Mouse (Mus musculus) hematopoietic stem cell, adult 5-6 weeks (primary cell): ENCODE data around the gene Abt1. TPM values are rescaled to one million over a fixed set of nuclear protein-coding genes. Genes with fewer than 3 reads are reported as not detected.

Source experiments
- ATAC-seq, 2 experiments: fragments of 125-278 bp in 1 of 2; replicated peaks in 1 of 2; 2 replicates each; pipeline ENCODE4 v1.8.0; 2016 to 2017; ENCODE audit warnings: inconsistent platforms in 2 of 2, mild to moderate bottlenecking in 2 of 2, moderate number of reproducible peaks in 2 of 2, low read depth in 1 of 2, moderate TSS enrichment in 1 of 2; ENCODE audit not compliant: low FRiP score in 2 of 2, poor library complexity in 2 of 2, severe bottlenecking in 2 of 2, insufficient read depth in 1 of 2, low TSS enrichment in 1 of 2
- total RNA-seq: library from RNA; stranded (forward); fragments of 172-1452, 232-1000 nt; gene quantifications from 2 replicates; pipeline ENCODE4 v1.2.3, GENCODE M21; 2017

The Abt1 gene
- total RNA-seq, 1 experiment from 2014 or later = 12.5 TPM

GRCm38 (mm10) chr13:23445561-23446320 is 22.1 kb upstream of the Abt1 start:
- peak; percentile 77 to 83 for ATAC-seq

DNA sequence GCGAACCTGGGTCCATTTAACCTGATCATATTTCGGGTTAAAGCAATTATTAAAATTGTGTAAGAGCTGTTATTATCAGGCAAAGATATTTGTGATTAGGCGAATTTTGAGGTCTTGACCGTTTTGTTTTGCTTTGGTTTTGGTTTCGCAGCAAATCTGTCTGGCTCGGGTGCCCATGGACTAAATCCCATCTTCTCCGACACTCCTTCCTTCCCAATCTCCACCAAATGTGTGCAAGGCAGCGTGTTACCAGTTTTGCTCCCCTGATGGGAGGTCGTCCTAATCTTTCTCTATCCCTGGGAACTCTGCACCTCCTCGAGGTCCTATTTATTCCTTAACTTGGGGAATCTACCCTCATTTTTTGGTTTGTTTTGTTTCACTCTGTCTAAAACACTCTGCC is 21.5 kb upstream of the Abt1 start:
- ATAC-seq = no peak

- ATAC-seq = no peak
Observed at GRCm38 (mm10) chr13:23444451-23444850, 20.8 kb upstream of the Abt1 start.

DNA sequence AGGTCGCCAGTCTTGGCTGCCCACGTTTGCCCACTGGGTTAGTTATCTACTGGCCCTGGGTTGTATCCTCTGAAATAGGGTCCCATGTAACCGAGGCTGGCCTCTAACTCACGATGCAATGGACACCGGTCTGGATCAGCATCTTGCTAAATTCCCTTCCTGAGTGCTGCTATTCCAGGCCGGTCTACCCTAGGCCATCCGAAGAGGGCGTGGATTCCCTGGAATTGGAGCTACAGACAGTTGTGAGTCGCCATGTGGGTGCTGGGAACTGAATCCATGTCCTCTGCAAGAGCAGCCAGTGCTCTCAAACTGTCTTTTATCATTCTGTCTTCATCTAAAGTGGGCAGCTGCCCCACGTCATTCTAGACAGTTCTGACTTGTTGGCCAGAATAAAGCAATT is 16.2 kb upstream of the Abt1 start:
- ATAC-seq = no peak

GRCm38 (mm10) chr13:23438521-23438920 is 14.9 kb upstream of the Abt1 start:
- ATAC-seq = no peak

GRCm38 (mm10) chr13:23437908-23438307 is 14.2 kb upstream of the Abt1 start:
- peak; percentile 24 to 40; a peak in 3 of 4 replicates for ATAC-seq

DNA sequence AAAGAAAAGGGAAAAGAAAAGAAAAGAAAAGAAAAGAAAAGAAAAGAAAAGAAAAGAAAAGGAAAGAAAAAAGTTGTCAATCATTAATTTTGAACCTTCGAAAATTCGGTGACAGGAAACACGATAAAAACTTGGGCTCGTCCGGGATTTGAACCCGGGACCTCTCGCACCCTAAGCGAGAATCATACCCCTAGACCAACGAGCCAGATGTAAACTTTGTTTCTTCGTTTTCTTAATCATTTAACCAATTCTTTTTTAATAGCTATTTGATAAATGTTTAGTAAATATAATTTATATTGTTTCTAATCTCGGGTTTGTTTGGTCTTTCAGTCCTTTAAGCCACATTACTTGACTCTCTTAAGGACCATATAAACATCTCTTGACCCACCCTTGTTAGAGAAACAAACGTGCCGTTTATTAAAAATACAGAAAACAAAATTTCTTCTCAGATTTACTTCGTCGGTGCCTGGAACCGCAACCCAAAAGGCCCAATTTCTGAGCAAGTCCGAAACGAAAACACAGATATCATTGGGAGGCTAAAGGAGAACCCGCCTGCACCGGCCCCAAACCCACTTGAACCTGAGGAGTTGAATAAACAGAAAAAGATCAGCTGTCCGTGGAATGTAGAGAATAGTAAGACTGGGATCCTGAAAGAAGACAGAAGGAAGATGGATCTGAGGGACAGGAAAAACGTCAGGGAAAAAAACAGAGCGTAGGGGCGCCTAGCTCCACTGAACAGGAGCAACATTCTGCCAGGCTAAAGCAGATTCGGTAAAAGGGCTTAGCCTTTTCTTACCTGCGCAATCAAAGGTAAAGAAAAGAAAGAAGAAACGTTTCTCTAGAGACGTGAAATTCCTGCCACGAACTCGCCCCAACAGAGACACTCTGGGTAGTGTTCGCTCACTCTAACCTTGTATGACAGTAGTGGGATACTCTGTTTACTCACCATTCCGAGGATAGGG is 13.5 kb upstream of the Abt1 start:
- 0 out of 4 replicates have a peak, but pooled peaks have one; percentile 3 to 4 for ATAC-seq

GRCm38 (mm10) chr13:23436231-23436661 is 12.6 kb upstream of the Abt1 start:
- no peak for ATAC-seq

GRCm38 (mm10) chr13:23435676-23436075 is 12.0 kb upstream of the Abt1 start:
- no peak for ATAC-seq

- ATAC-seq = no peak
Observed at GRCm38 (mm10) chr13:23435241-23435640, 11.6 kb upstream of the Abt1 start.

DNA sequence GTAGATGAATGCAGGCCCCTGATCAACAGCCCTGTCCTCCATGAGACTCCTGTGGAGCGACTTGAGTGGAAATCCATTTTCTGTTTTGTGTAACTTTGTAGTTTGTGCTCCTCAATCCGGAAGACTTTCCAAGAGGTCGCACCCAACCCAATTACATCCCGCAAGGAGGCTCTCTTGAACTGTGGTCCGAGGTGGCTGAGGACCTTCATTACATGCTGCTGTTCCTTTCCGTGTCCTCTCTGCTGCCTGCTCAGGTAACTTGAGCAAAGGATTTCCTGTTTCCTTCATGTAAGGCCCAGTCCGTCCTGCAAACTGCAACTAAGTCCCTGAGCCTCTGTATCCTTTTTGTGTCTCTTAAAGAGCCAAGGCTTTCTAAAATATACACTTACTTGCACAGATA is 10.8 kb upstream of the Abt1 start:
- no peak for ATAC-seq

DNA sequence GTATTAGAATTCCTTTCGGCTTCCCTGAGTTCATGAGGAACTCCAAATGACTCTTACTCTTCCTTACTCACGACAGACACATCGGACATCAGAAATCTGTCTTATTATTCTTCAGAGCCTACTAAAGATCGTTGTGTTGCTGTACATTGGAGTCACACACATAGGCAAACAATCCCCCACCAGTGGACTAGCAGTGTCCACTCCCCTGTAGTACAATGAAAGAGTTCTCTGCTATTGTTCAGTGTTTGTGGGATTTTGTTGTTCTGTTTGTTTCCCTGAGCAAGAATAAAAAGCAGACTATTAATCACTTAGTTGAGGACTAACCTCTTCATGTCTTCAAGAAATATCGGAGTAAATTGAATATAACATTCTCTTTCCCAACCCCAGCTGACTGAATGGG is 10.1 kb upstream of the Abt1 start:
- ATAC-seq = no peak

DNA sequence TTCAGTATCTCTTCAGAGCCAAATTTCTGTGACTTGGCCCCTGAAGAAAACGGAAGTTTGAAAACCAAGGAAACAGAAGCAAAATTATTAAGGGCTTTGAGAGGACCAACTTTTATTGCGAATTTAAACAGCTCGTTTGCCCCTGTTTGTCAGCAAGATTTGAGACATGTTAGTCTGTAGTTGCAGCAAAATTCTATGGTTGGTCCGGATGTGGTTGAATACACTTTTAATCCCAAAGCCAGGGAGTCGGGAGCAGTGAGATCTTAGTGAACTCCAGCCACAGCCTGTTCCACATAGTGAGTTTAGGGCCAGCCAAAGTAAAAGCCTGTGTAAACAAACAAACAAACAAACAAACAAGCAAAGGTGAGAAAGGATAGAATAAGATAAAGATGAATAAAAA is 9.5 kb upstream of the Abt1 start:
- ATAC-seq = no peak

DNA sequence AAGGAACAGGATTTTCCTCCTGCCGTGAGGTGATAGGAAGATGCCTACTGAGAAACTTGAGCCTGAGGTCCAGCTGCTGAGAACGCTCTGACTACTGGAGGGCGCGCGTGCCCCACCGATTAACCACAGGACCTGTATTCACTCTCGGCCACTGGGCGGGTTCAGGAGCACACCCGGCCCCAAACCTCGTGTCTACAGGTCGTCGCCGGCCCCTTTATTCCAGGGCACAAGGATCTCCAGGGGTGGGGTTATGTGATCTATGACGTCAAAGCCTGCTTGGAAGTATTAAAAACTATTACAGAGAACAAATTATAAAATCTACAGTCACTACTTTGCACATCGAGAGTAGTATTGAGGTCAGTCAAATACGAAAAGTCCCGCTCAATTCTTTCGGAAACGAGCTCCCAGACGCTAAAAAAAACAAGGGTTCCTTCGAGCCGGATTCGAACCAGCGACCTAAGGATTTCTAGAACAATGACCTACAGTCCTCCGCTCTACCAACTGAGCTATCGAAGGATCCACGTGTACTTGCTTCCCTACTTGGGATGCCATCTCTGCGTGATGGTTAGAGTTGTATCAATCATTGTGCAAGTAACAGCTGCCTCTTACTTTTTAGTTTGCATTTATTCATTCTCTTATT is 9.0 kb upstream of the Abt1 start:
- ATAC-seq = peak; percentile 89 to 92

- ATAC-seq = peak; percentile 35 to 46
Observed at GRCm38 (mm10) chr13:23431351-23431771, 7.7 kb upstream of the Abt1 start.

DNA sequence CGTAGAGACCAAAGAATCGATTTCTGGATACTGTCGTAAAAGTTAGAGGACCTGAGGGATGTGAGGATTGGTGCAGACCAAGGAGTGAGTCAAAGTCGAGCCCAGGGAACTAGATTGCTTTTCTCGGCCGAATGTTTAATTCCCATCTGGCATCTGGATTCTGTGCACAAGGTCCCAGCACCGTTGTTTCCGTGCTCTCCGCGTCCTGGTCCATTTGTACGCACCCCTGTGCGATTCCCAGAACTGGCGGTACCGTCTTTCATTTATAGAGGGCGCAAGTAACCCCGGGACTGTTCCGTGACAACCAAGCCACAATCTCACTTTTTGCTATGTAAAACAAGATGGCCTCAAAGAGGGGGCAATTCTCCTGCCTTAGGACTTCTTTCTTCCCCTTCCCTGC is 7.1 kb upstream of the Abt1 start:
- peak; percentile 51 to 67 for ATAC-seq

DNA sequence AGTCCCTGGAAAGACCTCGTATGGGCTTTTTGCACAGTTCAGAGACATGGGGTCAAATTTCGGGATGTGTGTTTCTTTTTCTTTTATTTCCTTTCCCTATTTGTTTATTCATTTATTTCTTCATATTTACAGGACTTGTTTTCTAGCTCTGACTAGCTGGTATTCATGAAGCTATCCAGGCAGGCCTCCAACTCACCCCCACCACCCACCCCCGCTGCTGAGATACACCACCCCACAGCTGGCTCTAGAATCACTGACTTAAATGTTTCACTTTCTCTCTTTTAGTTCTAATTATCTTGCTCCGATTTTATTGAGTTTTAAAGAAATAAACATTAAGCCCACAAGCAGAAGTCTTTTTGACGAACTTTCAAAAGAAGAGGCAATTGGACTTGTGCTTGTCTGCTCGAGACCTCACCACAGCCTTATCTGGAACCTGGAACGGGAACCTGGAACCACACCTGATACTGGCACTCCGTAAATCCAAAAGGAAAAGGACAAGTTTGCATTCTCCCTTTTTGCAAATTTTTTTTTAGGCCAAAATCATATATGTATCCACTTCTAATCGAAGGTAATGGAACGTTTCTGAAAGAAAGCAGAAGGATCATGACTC is 6.2 kb upstream of the Abt1 start:
- no peak for ATAC-seq
